Mouse (Mus musculus) forebrain, embryonic 14.5 days (tissue): Measurements from ENCODE around the gene Cacna2d3. TPM values are rescaled to one million over a fixed set of nuclear protein-coding genes. Genes with fewer than 3 reads are reported as not detected.
A peak's percentile ranks its signal among the peaks of the same experiment; 100 is the strongest.

Experiments
- ATAC-seq: fragments of 200-750 bp; cut with Nextera tagmentation; 2 replicates; pipeline ENCODE4 v1.8.0; 2017; ENCODE audit warnings: mild to moderate bottlenecking, moderate library complexity
- DNase-seq: peaks from one replicate; pipeline ENCODE4 v3.0.0-alpha.2; 2015; ENCODE audit warnings: low spot score
- H3K27ac ChIP-seq: fragments of 300-500 bp; sonication (generic); 2 replicates; pipeline ENCODE4 v1.5.1; 2014; ENCODE audit warnings: low read depth, mild to moderate bottlenecking, control low read depth, low read length, moderate library complexity
- H3K27me3 ChIP-seq: fragments of 300-500 bp; sonication (generic); replicated peaks from 2 replicates; pipeline ENCODE4 v1.6.1; 2014; ENCODE audit warnings: low read length, control low read depth, mixed read lengths; ENCODE audit not compliant: control insufficient read depth, insufficient read depth
- H3K36me3 ChIP-seq: fragments of 300-500 bp; sonication (generic); 2 replicates; pipeline ENCODE4 v1.6.1; 2014; ENCODE audit warnings: low read length, control low read depth; ENCODE audit not compliant: control insufficient read depth, insufficient read depth
- H3K4me1 ChIP-seq: fragments of 300-500 bp; sonication (generic); 2 replicates; pipeline ENCODE4 v1.6.1; 2014; ENCODE audit warnings: antibody characterized with exemption, low read length, control low read depth; ENCODE audit not compliant: control insufficient read depth, insufficient read depth
- H3K4me2 ChIP-seq: fragments of 300-500 bp; sonication (generic); 2 replicates; pipeline ENCODE4 v1.6.1; 2014; ENCODE audit warnings: mild to moderate bottlenecking, control low read depth, low read length
- H3K4me3 ChIP-seq: fragments of 300-500 bp; sonication (generic); 2 replicates; pipeline ENCODE4 v1.5.1; 2014; ENCODE audit warnings: low read depth, low read length, control low read depth
- H3K9ac ChIP-seq: fragments of 300-500 bp; sonication (generic); 2 replicates; pipeline ENCODE4 v1.6.1; 2014; ENCODE audit warnings: mild to moderate bottlenecking, low read length, control low read depth, moderate library complexity
- H3K9me3 ChIP-seq: fragments of 300-500 bp; sonication (generic); replicated peaks from 2 replicates; pipeline ENCODE4 v1.6.1; 2016; ENCODE audit warnings: low read length, control low read depth, mixed read lengths; ENCODE audit not compliant: control insufficient read depth
- WGBS: fragments of 180-500 bp; shearing (Covaris S2); extraction: QIAGEN DNeasy Blood & Tissue Kit; methylation state at CpG from one replicate; pipeline ENCODE4 v1.1.7; 2014; 5-methylcytosine and 5-hydroxymethylcytosine counted together
- polyA plus RNA-seq: library from polyadenylated mRNA; unstranded; fragments of >200 nt; fragmentation: Nextera tagmentation; extraction: Ambion mirVana; gene quantifications from 2 replicates; pipeline ENCODE4 v1.2.1, GENCODE M21; 2014

The Cacna2d3 gene
- polyA plus RNA-seq, 1 experiment from 2014 or later = 14.5 TPM

DNA sequence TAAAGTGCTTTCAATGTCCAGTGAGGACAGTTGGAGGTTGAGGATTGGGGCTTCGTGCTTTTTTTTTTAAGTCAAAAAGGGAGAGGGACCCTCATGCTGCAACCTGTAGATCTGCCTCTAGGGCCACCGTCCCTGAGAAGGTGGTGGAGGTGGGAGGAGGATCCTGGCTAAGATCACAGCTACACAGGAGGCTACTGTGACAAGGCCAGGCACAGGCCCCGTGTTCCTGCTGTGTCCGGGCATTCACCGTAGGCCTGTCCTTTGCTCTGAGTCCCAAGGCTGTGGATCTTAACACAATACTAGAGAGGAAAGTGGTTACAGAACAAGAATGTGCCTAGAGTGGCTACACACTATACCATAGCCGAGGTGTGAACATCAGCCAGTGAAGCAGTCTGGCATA lies 696.3 kb downstream of the Cacna2d3 start:
- H3K4me1 ChIP-seq = peaks cover 19% of the 10 kb centered on the region
- WGBS = 86% methylated on average over 6 of the region's 6 CpGs
- H3K4me3 ChIP-seq = no peak overlapping the region
- ATAC-seq (no peak), DNase-seq (no peak)
- H3K9me3 ChIP-seq = no peaks in the 10 kb centered on the region
- H3K36me3 ChIP-seq = no peaks in the 10 kb centered on the region
- no peak overlapping the region for H3K4me2 ChIP-seq
- H3K27ac ChIP-seq = no peak overlapping the region
- 0 out of 2 replicates have a peak, but pooled peaks cover 5% of the 10 kb centered on the region for H3K27me3 ChIP-seq
- no peak overlapping the region for H3K9ac ChIP-seq

- H3K27me3 ChIP-seq = 0 out of 2 replicates have a peak, but pooled peaks cover 5% of the 10 kb centered on the region
- DNase-seq (no peak), ATAC-seq (no peak)
- H3K9me3 ChIP-seq = no peaks in the 10 kb centered on the region
- peaks cover 2% of the 10 kb centered on the region for H3K4me1 ChIP-seq
- no peak overlapping the region for H3K9ac ChIP-seq
- no peaks in the 10 kb centered on the region for H3K36me3 ChIP-seq
- WGBS = 97% methylated on average over 4 of the region's 4 CpGs
- H3K4me2 ChIP-seq = no peak overlapping the region
- no peak overlapping the region for H3K27ac ChIP-seq
- no peak overlapping the region for H3K4me3 ChIP-seq
Measured at GRCm38 (mm10) chr14:29023246-29023645, 698.4 kb downstream of the Cacna2d3 start.

DNA sequence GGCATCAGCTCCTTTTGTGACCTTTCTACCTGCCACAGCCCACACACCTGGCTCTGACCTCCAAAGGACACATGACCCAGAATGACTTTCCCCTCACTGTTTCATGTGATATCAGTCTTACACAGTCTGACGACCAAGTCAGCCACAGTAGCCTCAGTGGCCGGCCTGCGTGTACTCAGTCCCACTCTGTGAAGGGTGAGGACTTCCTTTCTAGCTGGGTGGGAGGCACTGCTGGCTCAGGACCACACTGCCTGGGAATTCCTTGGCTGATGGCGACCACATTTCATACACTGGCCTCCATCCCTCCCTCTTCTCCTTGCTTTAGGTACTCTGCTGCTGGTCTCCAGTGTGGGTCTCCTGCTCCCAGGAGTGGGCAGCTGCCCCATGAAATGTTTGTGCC lies 700.4 kb downstream of the Cacna2d3 start:
- Histone ChIP-seq H3K4me1 (no peaks in the 10 kb centered on the region), H3K27ac (no peak overlapping the region), H3K4me2 (no peak overlapping the region), H3K4me3 (no peak overlapping the region), H3K27me3 (0 out of 2 replicates have a peak, but pooled peaks cover 5% of the 10 kb centered on the region), H3K9me3 (no peaks in the 10 kb centered on the region), H3K9ac (no peak overlapping the region), H3K36me3 (no peaks in the 10 kb centered on the region)
- 88% methylated on average over 4 of the region's 4 CpGs for WGBS
- DNase-seq = no peak
- ATAC-seq = no peak

DNA sequence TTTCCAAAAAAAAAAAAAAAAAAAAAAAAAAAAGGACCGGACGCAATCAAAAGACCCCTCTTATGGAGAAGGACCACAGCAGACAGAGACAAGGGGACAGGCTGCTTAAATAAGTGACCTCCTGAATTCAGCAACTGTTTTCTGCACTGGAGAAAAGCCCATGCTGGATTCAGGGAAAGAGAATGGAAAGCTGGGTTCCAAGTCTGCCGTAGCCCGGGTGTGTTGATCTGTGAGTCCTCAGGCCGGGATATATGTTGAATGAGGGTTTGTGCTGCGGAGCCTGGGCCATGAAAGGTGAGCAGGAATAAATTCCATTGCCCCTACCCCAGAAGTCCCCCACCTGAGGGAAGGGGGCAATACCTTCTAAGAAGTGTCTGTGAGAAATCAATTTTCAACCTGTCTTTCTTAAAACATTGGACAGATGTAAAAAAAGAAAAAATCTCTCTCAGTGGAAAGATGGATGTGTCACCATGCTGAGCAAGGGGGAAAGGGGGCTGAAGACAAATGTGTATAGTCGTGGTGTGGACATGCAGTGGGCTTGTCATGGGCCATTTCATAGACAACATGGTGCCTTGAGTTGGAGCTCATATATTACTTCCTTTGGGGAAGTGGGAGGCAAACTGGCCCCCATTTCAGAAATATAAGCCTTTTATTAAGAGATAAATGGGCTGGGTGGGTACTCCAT lies 703.2 kb downstream of the Cacna2d3 start:
- WGBS = 16% methylated on average over 7 of the region's 7 CpGs
- Histone ChIP-seq H3K4me1 (peaks cover 5% of the 10 kb centered on the region; the same call in 1 of the 2 replicates), H3K27me3 (0 out of 2 replicates have a peak, but pooled peaks cover 5% of the 10 kb centered on the region), H3K9ac (no peak overlapping the region), H3K27ac (no peak overlapping the region), H3K36me3 (no peaks in the 10 kb centered on the region), H3K4me2 (no peak overlapping the region), H3K4me3 (no peak overlapping the region), H3K9me3 (no peaks in the 10 kb centered on the region)
- DNase-seq (no peak), ATAC-seq (no peak)

DNA sequence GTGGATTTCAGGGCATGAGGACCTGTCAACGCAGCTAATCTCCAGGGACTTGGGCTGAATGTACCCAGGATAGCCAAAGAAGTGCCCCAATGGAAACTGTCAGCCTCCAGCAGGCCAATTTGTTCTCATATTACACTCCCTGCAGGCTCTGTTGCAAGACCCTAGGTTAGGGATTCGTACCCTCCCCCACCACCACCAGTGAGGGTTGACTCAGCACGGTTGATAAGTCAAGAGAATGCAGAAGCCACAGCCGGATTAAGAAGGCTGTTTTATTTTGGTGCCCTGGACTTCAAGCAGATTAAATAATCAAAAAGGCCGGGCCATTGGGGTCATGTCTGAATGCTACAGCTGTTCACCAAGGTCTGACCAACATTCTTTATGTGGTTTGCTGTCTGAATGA lies 703.8 kb downstream of the Cacna2d3 start, which contains the start of gene Lrtm1:
Gene Lrtm1 (plus strand): TSS at position 326 of the 400 bp plus-strand sequence.
- Histone ChIP-seq H3K4me2 (no peak within 1 kb of the TSS), H3K4me3 (no peak within 1 kb of the TSS), H3K27me3 (0 out of 2 replicates have a peak, but pooled peaks cover 5% of the 10 kb centered on the region), H3K9ac (no peak within 1 kb of the TSS), H3K4me1 (peaks cover 5% of the 10 kb centered on the region; the same call in 1 of the 2 replicates), H3K9me3 (no peaks in the 10 kb centered on the region), H3K27ac (no peak within 1 kb of the TSS), H3K36me3 (no peaks in the 10 kb centered on the region)
- DNase-seq (no peak), ATAC-seq (no peak)
- WGBS = 5% methylated on average over 5 of the region's 5 CpGs

GRCm38 (mm10) chr14:29015896-29016295 lies 705.8 kb downstream of the Cacna2d3 start:
- peak; percentile 37; the same call in 1 of the 2 replicates for ATAC-seq
- Histone ChIP-seq H3K9ac (no peak overlapping the region), H3K4me3 (no peak overlapping the region), H3K36me3 (no peaks in the 10 kb centered on the region), H3K4me2 (no peak overlapping the region), H3K9me3 (no peaks in the 10 kb centered on the region), H3K27me3 (no peaks in the 10 kb centered on the region), H3K27ac (no peak overlapping the region), H3K4me1 (peaks cover 5% of the 10 kb centered on the region; the same call in 1 of the 2 replicates)
- DNase-seq = peak; percentile 54
- 37% methylated on average over 5 of the region's 5 CpGs for WGBS

DNA sequence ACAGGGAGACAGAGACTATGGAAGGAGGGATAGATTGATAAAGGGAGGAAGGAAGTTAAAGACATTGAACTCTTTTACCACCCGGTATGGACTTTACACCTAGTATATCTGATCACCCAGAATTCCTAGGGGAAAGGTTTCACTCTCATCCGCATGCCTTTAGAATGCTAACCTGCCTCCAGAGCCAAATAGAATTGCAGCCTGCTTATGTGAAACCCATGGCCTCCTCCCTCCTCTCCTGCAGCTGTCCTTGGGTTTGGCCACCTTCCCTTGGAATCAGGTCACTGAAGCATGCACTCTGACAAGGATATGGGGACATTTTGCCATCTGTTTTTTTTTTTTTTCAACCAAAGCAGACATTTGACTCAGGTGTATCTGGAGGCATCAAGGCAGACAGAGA lies 707.0 kb downstream of the Cacna2d3 start:
- Histone ChIP-seq H3K9me3 (no peaks in the 10 kb centered on the region), H3K9ac (no peak overlapping the region), H3K36me3 (no peaks in the 10 kb centered on the region), H3K27ac (no peak overlapping the region), H3K4me2 (no peak overlapping the region), H3K27me3 (no peaks in the 10 kb centered on the region), H3K4me1 (peaks cover 5% of the 10 kb centered on the region; the same call in 1 of the 2 replicates), H3K4me3 (no peak overlapping the region)
- ATAC-seq = no peak
- WGBS = 85% methylated on average over 2 of the region's 2 CpGs
- no peak for DNase-seq

DNA sequence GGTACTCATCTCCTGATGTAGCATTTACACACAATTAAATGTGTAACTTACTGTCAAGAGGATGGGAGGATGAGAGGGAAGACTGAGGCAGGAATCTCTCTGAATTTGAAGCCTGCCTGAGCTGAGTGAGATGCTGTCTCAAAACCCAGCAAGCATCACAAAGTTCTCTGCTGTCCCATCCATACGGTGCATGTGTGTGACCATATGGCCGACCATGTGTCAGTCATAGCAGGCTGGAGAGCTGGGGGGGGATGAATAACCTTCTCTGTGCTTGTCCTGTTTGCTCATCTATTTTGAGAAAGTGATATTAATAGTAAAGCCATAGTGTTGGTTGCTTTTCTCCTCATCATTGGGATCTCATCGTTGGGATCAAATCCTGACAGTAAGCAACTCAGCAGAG lies 708.5 kb downstream of the Cacna2d3 start:
- DNase-seq = no peak
- ATAC-seq = no peak
- Histone ChIP-seq H3K4me1 (peaks cover 5% of the 10 kb centered on the region; the same call in 1 of the 2 replicates), H3K4me3 (no peak overlapping the region), H3K9ac (no peak overlapping the region), H3K27ac (no peak overlapping the region), H3K36me3 (no peaks in the 10 kb centered on the region), H3K9me3 (no peaks in the 10 kb centered on the region), H3K27me3 (no peaks in the 10 kb centered on the region), H3K4me2 (no peak overlapping the region)
- 79% methylated on average over 3 of the region's 3 CpGs for WGBS

DNA sequence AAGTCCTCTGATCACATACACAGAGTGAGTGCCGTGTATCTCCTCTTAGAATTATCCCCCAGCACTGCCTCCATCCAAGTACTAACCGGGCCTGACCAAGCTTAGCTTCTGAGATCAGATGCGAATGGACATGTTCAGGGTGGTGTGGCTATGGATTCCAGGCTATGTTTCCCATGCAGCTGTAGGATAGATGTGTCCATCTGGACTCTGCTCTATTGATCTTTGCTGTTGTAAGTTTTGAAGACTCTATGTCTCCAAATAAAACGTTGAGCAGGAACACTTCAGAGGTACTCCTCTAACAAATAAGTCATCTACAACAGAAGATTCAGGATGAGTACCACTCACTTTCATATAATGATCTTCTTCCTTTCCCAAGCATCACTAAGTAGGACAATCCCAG lies 712.0 kb downstream of the Cacna2d3 start:
- no peak overlapping the region for H3K9ac ChIP-seq
- H3K36me3 ChIP-seq = no peaks in the 10 kb centered on the region
- no peaks in the 10 kb centered on the region for H3K9me3 ChIP-seq
- H3K4me1 ChIP-seq = no peaks in the 10 kb centered on the region; the same call in 1 of the 2 replicates
- DNase-seq (no peak), ATAC-seq (no peak)
- no peak overlapping the region for H3K4me2 ChIP-seq
- H3K27ac ChIP-seq = no peak overlapping the region
- WGBS = 90% methylated on average over 4 of the region's 4 CpGs
- no peak overlapping the region for H3K4me3 ChIP-seq
- no peaks in the 10 kb centered on the region for H3K27me3 ChIP-seq
